ENCODE assay signal across 23 mouse cellular contexts in genomic region chr11:84440402-84440801, GRCm38 (mm10).
DNase-seq lines count a peak whose midpoint lies in the region; ATAC-seq and TF ChIP-seq lines count a peak whose summit lies in the region.
"Had no signal": no experiment of that assay in that cellular context is flagged by ENCODE, and none has a peak within 500 bp of the region (broad histone marks: within the 10 kb centered on the region; RNA-seq: fewer than 3 reads in every experiment).

No protein-coding gene starts in this region.

- no peak for ATAC-seq in erythroblast, adult 5-6 weeks (replicated peaks; ENCODE audit: low FRiP score, poor library complexity, severe bottlenecking)
- ATAC-seq: forebrain, embryonic 16.5 days; hindbrain, postnatal 0 days; intestine, embryonic 15.5 days; midbrain, embryonic 16.5 days had no signal

- no peak for TF ChIP-seq CTCF in liver, adult 2 months (IDR thresholded peaks at IDR 0.05; ENCODE audit: low read depth, low read length)

- H3K4me1 ChIP-seq in liver, adult 2 months (ENCODE audit: control insufficient read depth, insufficient read depth, low read length): peaks cover 13% of the 10 kb centered on the region
- H3K4me1 ChIP-seq: embryonic facial prominence, embryonic 13.5 days had no signal

- H3K27ac ChIP-seq in liver, adult 2 months (replicated peaks; ENCODE audit: insufficient read depth, low read depth, low read length): no peak overlapping the region
- H3K27ac ChIP-seq: embryonic facial prominence, embryonic 13.5 days; hindbrain, postnatal 0 days; intestine, embryonic 15.5 days; liver, embryonic 14.5 days; stomach, postnatal 0 days had no signal

- TF ChIP-seq POLR2A in liver, adult 2 months (IDR thresholded peaks at IDR 0.05; ENCODE audit: extremely low read depth, insufficient read depth, low read length): no peak

- WGBS in liver, adult 2 months: 52% methylated on average over 3 of the region's 3 CpGs

- H3K4me3 ChIP-seq in liver, adult 2 months (ENCODE audit: insufficient read depth, low read depth, low read length): no peak overlapping the region
- H3K4me3 ChIP-seq: embryonic facial prominence, embryonic 13.5 days; erythroblast, embryonic 14.5 days; intestine, embryonic 15.5 days had no signal

- peaks cover 7% of the 10 kb centered on the region; the same call in 1 of the 2 replicates for H3K36me3 ChIP-seq in liver, adult 2 months (ENCODE audit: control insufficient read depth, insufficient read depth, low read length)
- H3K36me3 ChIP-seq: intestine, embryonic 15.5 days had no signal

- no peak overlapping the region for H3K9ac ChIP-seq in liver, adult 2 months (ENCODE audit: low read depth, low read length)
- H3K9ac ChIP-seq: embryonic facial prominence, embryonic 13.5 days; intestine, embryonic 15.5 days; liver, embryonic 14.5 days had no signal

- peak; percentile 89 for DNase-seq in liver, adult 2 months (ENCODE audit: extremely low read depth, low read depth, low spot score)
- DNase-seq in liver: no peak
- peak; percentile 64 for DNase-seq in brain, adult 2 months (ENCODE audit: low read depth, low spot score)
- peak; percentile 68 for DNase-seq in cerebellum, adult 9-10 months
- no peak for DNase-seq in layer of hippocampus, adult 9-10 months (ENCODE audit: low spot score)
- no peak for DNase-seq in layer of hippocampus, postnatal 36 days
- DNase-seq: adrenal gland, postnatal 10 days; kidney, adult 2 months; kidney, postnatal 14 days; lung, adult 2 months; right cerebral cortex, postnatal 4 days; thymus, adult 18-20 months; thymus, postnatal 25 days had no signal

- H3K79me2 ChIP-seq in liver, adult 2 months (ENCODE audit: control insufficient read depth, insufficient read depth, low read length): no peaks in the 10 kb centered on the region

- no peaks in the 10 kb centered on the region for H3K27me3 ChIP-seq in liver, adult 2 months (ENCODE audit: control insufficient read depth, insufficient read depth, low read length)
- H3K27me3 ChIP-seq: CH12.LX; embryonic facial prominence, embryonic 13.5 days; intestine, embryonic 15.5 days had no signal

Comparison
In these comparisons a context has a peak if more than half of its experiments do, and no peak if none do; other contexts are left out.
1. DNase-seq: peak in liver, adult 2 months (single experiment), brain, adult 2 months (single experiment) and cerebellum, adult 9-10 months (single experiment); none in liver (single experiment), layer of hippocampus, adult 9-10 months (single experiment) and layer of hippocampus, postnatal 36 days (0 of 2).